Mouse (Mus musculus): ENCODE measurements at regions not wholly inside any gene's neighbourhood (a gene's known extent, or its start where the extent isn't known, plus 50 kb on each side); places are given as distances from the start of the nearest gene placed in this dataset.

DNA sequence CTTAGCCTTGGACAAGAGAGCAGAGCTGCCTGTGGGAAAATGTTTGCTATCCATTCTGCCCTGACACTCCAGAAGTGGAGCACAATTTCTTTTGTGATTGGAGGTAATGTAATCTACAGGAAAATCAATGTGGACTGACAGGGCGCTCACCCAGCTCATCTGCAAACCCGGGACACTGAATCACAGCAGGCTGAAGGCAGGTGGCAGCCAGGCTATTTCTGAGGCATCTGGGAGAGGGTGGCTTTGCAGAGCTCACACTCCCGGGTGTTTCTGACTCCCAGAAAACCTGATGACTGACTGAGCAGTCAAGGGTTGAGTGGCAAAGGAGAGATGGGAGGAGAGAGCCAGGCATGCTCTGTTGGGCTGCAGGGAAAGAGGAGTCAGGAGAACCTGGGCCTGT is 524.4 kb downstream of the Bnc2 start:
- TF ChIP-seq CTCF (IDR thresholded peaks at IDR 0.05), result no peak
- TF ChIP-seq EP300 (IDR thresholded peaks at IDR 0.05), result no peak

Measured in lung, postnatal 0 days (tissue).